Mouse (Mus musculus): ENCODE measurements around the gene Samd7. TPM values are rescaled to one million over a fixed set of nuclear protein-coding genes. Genes with fewer than 3 reads are reported as not detected.

The Samd7 gene
- polyA plus RNA-seq, 1 experiment, result not detected

DNA sequence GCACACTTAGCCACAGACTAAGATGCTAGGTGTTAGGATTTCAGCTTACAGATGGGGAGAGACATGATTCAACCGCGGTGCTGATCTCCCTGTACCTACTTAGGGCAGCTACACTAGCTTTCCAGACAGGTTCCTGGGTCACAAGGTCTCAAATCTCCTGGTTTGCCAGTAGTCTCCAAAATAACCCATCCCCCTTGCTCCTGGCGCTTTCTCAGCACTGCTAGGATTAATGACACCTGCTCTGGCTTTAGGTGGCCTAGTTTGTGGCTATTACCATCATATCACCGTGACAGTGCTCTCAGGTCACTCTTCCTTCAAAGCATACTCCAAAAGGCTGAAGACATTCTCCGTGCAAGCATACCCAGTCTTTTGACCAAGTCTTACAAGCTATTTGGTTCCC lies 17.0 kb upstream of the Samd7 start:
- no peaks in the 10 kb centered on the region for H3K79me3 ChIP-seq (ENCODE audit: low read depth)
- H3K4me3 ChIP-seq (ENCODE audit: insufficient read depth, poor library complexity, severe bottlenecking), result no peak overlapping the region
- no peak for TF ChIP-seq USF1 (IDR thresholded peaks at IDR 0.05; ENCODE audit: low read depth)
- TF ChIP-seq FOSL1 (IDR thresholded peaks at IDR 0.05; ENCODE audit: insufficient read depth, low read length, poor library complexity, severe bottlenecking), result no peak
- no peak for TF ChIP-seq MYOG (IDR thresholded peaks at IDR 0.05; ENCODE audit: control insufficient read depth, extremely low read depth, insufficient read length)
- H3ac ChIP-seq (ENCODE audit: control insufficient read depth, insufficient read length, low read depth), result no peak overlapping the region
- H3K27me3 ChIP-seq (ENCODE audit: control insufficient read depth, insufficient read depth, insufficient read length), result peaks cover 6% of the 10 kb centered on the region
- no peaks in the 10 kb centered on the region for H3K36me3 ChIP-seq (ENCODE audit: control insufficient read depth, insufficient read depth)
- no peaks in the 10 kb centered on the region for H3K79me2 ChIP-seq (ENCODE audit: control insufficient read depth, insufficient read depth)

DNA sequence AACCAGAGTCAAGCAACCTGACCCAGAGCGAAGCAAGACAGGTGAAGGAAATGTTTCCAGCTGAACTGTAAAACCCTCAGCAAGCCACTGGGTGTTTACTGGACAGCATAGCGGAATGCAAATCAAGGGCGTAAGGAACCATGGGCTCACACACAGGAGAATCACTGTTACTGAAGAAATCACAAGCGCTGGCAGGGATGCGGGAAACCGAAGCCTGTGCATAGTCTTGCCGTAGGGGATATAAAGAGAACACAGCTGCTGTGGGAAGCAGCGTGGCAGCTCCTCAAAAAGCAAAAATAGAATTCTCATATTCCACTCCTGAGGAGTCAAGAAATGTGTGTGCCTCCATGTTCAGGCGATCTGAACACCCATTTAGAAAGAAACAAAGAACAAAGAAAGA lies 9.3 kb upstream of the Samd7 start:
- Histone ChIP-seq H3K36me3 (ENCODE audit: control insufficient read depth, insufficient read depth) (no peaks in the 10 kb centered on the region), H3K27me3 (ENCODE audit: control insufficient read depth, insufficient read depth, insufficient read length) (peaks cover 4% of the 10 kb centered on the region), H3K4me3 (ENCODE audit: insufficient read depth, poor library complexity, severe bottlenecking) (no peak overlapping the region), H3K79me3 (ENCODE audit: low read depth) (no peaks in the 10 kb centered on the region), H3ac (ENCODE audit: control insufficient read depth, insufficient read length, low read depth) (no peak overlapping the region), H3K79me2 (ENCODE audit: control insufficient read depth, insufficient read depth) (no peaks in the 10 kb centered on the region)
- no peak for TF ChIP-seq FOSL1 (IDR thresholded peaks at IDR 0.05; ENCODE audit: insufficient read depth, low read length, poor library complexity, severe bottlenecking)
- no peak for TF ChIP-seq CEBPB (IDR thresholded peaks at IDR 0.05; ENCODE audit: low read depth)

DNA sequence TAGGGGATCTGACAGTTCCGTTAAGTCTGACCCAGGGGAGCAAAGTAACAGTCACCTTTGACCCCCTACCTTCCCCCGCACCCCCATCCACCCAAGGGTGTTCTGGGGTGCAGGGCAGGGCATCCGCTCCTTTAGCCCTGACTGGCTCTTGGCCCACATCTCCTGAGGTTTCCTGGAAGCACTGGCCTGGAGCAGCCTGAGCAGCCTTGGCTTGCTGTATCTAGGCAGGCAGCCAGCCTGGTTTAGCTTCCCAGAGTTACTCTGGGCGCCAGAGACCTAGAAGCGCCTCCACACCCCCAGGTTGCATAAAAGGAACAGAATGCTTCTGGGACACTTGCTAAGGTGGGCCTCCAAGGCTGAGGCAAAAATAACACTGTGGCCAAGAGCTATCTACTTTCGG lies 4.8 kb upstream of the Samd7 start:
- Histone ChIP-seq H3ac (ENCODE audit: control insufficient read depth, insufficient read length, low read depth) (no peak overlapping the region), H3K36me3 (ENCODE audit: control insufficient read depth, insufficient read depth) (no peaks in the 10 kb centered on the region), H3K79me2 (ENCODE audit: control insufficient read depth, insufficient read depth) (no peaks in the 10 kb centered on the region), H3K79me3 (ENCODE audit: low read depth) (no peaks in the 10 kb centered on the region), H3K27me3 (ENCODE audit: control insufficient read depth, insufficient read depth, insufficient read length) (peaks cover 3% of the 10 kb centered on the region), H3K4me3 (ENCODE audit: insufficient read depth, poor library complexity, severe bottlenecking) (no peak overlapping the region)
- no peak for TF ChIP-seq FOSL1 (IDR thresholded peaks at IDR 0.05; ENCODE audit: insufficient read depth, low read length, poor library complexity, severe bottlenecking)
- TF ChIP-seq MYOD1 (IDR thresholded peaks at IDR 0.05; ENCODE audit: control insufficient read depth, insufficient read length, low read depth), result no peak
- no peak for TF ChIP-seq CEBPB (IDR thresholded peaks at IDR 0.05; ENCODE audit: low read depth)
- TF ChIP-seq MAX (IDR thresholded peaks at IDR 0.05), result no peak
- no peak for TF ChIP-seq CTCF (IDR thresholded peaks at IDR 0.05; ENCODE audit: control insufficient read depth, insufficient read depth, insufficient read length)
- no peak for TF ChIP-seq USF1 (IDR thresholded peaks at IDR 0.05; ENCODE audit: low read depth)
- no peak for TF ChIP-seq MYOG (IDR thresholded peaks at IDR 0.05; ENCODE audit: control insufficient read depth, extremely low read depth, insufficient read length)

DNA sequence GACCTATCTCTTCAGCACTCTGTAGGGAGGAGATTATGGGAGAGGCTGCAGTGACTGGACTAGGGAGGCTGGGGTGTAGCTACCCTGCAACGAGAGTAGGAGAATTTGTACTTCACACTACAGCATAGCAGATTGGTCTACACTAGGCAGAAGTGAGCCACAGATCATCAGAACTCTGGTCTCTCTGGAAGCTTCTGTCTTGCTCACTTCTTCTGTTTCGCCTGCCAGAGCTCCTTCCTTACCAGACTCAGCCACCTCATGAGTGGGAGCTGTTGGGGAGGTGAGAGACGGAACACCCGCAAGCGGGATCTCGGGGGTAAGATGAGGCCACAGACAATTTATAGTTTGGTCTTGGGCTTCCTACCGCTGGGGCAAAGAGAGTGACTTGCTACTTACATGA lies 3.2 kb upstream of the Samd7 start:
- peaks cover 3% of the 10 kb centered on the region for H3K27me3 ChIP-seq (ENCODE audit: control insufficient read depth, insufficient read depth, insufficient read length)
- no peak overlapping the region for H3K4me3 ChIP-seq (ENCODE audit: insufficient read depth, poor library complexity, severe bottlenecking)
- TF ChIP-seq USF1 (IDR thresholded peaks at IDR 0.05; ENCODE audit: low read depth), result no peak
- no peak for TF ChIP-seq MAX (IDR thresholded peaks at IDR 0.05)
- no peak for TF ChIP-seq FOSL1 (IDR thresholded peaks at IDR 0.05; ENCODE audit: insufficient read depth, low read length, poor library complexity, severe bottlenecking)
- TF ChIP-seq CTCF (IDR thresholded peaks at IDR 0.05; ENCODE audit: control insufficient read depth, insufficient read depth, insufficient read length), result no peak
- no peak for TF ChIP-seq MYOG (IDR thresholded peaks at IDR 0.05; ENCODE audit: control insufficient read depth, extremely low read depth, insufficient read length)
- no peak for TF ChIP-seq CEBPB (IDR thresholded peaks at IDR 0.05; ENCODE audit: low read depth)
- no peak for TF ChIP-seq MYOD1 (IDR thresholded peaks at IDR 0.05; ENCODE audit: control insufficient read depth, insufficient read length, low read depth)
- no peaks in the 10 kb centered on the region for H3K79me2 ChIP-seq (ENCODE audit: control insufficient read depth, insufficient read depth)
- H3ac ChIP-seq (ENCODE audit: control insufficient read depth, insufficient read length, low read depth), result no peak overlapping the region
- H3K36me3 ChIP-seq (ENCODE audit: control insufficient read depth, insufficient read depth), result no peaks in the 10 kb centered on the region
- no peaks in the 10 kb centered on the region for H3K79me3 ChIP-seq (ENCODE audit: low read depth)

DNA sequence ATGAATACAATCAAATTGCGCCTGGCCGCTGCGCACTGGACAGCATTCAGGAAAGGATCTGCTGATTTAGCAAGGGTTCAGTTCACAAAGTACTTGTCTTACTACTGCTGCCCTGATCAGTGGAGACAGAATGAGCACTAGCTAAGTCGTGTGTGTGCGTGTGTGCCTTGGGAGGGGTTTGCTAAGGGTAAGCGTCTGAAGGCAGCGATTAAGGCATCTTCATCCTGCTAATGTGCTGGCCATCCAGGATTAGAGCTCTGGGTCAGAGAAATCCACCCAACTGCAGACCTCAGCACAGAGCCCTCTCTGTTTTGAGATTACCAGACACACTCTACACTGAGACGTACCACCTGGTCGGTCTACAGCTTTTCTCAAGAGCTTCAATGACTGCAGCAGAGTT lies 2.2 kb downstream of the Samd7 start:
- H3K79me3 ChIP-seq (ENCODE audit: low read depth), result no peaks in the 10 kb centered on the region
- H3K36me3 ChIP-seq (ENCODE audit: control insufficient read depth, insufficient read depth), result no peaks in the 10 kb centered on the region
- TF ChIP-seq USF1 (IDR thresholded peaks at IDR 0.05; ENCODE audit: low read depth) (no peak), CTCF (IDR thresholded peaks at IDR 0.05; ENCODE audit: control insufficient read depth, insufficient read depth, insufficient read length) (no peak), MYOD1 (IDR thresholded peaks at IDR 0.05; ENCODE audit: control insufficient read depth, insufficient read length, low read depth) (no peak), MAX (IDR thresholded peaks at IDR 0.05) (no peak)
- H3ac ChIP-seq (ENCODE audit: control insufficient read depth, insufficient read length, low read depth), result no peak overlapping the region
- peaks cover 4% of the 10 kb centered on the region for H3K27me3 ChIP-seq (ENCODE audit: control insufficient read depth, insufficient read depth, insufficient read length)
- H3K79me2 ChIP-seq (ENCODE audit: control insufficient read depth, insufficient read depth), result no peaks in the 10 kb centered on the region
- no peak overlapping the region for H3K4me3 ChIP-seq (ENCODE audit: insufficient read depth, poor library complexity, severe bottlenecking)

DNA sequence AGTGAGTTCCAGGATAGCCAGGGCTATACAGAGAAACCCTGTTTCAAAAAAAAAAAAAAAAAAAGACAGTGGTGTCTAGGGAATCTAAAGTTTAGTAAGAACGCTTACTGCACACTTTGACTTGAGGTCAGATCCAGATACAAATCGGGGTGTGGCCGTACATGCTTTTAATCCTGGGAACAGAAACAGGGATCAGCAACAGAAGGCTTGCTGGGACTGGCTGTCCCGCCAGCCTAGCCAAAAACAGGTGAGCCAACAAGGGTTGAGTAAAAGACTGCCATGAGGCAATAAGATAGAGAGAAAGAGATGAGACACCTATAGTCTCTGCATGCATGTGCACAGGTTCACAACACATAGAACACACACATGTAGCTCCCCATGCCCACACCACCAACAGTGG lies 8.6 kb downstream of the Samd7 start:
- no peak overlapping the region for H3K4me3 ChIP-seq (ENCODE audit: insufficient read depth, poor library complexity, severe bottlenecking)
- H3ac ChIP-seq (ENCODE audit: control insufficient read depth, insufficient read length, low read depth), result no peak overlapping the region
- H3K27me3 ChIP-seq (ENCODE audit: control insufficient read depth, insufficient read depth, insufficient read length), result peaks cover 4% of the 10 kb centered on the region
- no peaks in the 10 kb centered on the region for H3K79me3 ChIP-seq (ENCODE audit: low read depth)
- H3K36me3 ChIP-seq (ENCODE audit: control insufficient read depth, insufficient read depth), result no peaks in the 10 kb centered on the region
- TF ChIP-seq MYOD1 (IDR thresholded peaks at IDR 0.05; ENCODE audit: control insufficient read depth, insufficient read length, low read depth), result no peak
- TF ChIP-seq FOSL1 (IDR thresholded peaks at IDR 0.05; ENCODE audit: insufficient read depth, low read length, poor library complexity, severe bottlenecking), result no peak
- TF ChIP-seq CEBPB (IDR thresholded peaks at IDR 0.05; ENCODE audit: low read depth), result no peak
- no peak for TF ChIP-seq USF1 (IDR thresholded peaks at IDR 0.05; ENCODE audit: low read depth)
- TF ChIP-seq MYOG (IDR thresholded peaks at IDR 0.05; ENCODE audit: control insufficient read depth, extremely low read depth, insufficient read length), result no peak
- no peak for TF ChIP-seq MAX (IDR thresholded peaks at IDR 0.05)
- TF ChIP-seq CTCF (IDR thresholded peaks at IDR 0.05; ENCODE audit: control insufficient read depth, insufficient read depth, insufficient read length), result no peak
- no peaks in the 10 kb centered on the region for H3K79me2 ChIP-seq (ENCODE audit: control insufficient read depth, insufficient read depth)
